Mouse (Mus musculus) heart, postnatal 0 days (tissue): ENCODE data around the gene Col11a2.

Experiments
- CTCF ChIP-seq: IDR thresholded peaks from 2 replicates; pipeline ENCODE4 v1.5.1; 2016; ENCODE audit warnings: antibody characterized with exemption, control low read depth, low read depth
- EP300 ChIP-seq: IDR thresholded peaks from 2 replicates; pipeline ENCODE4 v1.6.1; 2016; ENCODE audit warnings: antibody characterized with exemption, low read depth

DNA sequence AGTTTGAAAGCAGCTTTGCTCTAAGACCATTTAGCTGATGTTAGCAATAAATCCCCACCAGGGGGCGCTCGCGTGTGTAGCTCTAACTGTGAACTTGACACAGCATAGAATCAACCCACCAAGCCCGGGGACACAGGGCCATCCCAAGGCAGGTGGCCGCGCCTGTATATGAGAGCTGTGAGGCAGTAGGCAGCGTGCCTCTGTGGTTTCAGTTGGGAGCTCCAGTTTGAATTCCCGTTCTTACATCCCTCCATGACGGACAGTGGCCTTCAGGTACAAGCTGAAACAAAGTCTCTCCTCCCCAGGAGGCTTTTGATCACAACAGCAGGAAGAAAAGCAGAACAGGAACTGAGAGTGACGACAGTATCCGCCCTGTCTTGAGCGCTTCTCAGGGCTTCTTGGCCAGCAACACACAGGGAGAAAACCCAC lies 62.4 kb downstream of the Col11a2 start:
- no peak for TF ChIP-seq EP300
- peak; percentile 84 for TF ChIP-seq CTCF
